Mouse (Mus musculus): ENCODE measurements around the gene Lrp8. TPM values are rescaled to one million over a fixed set of nuclear protein-coding genes. Genes with fewer than 3 reads are reported as not detected.

Gene Lrp8
- polyA plus RNA-seq, 1 experiment from 2014 or later, result 71.4 TPM

GRCm38 (mm10) chr4:107802450-107803331 lies 630 bp downstream of the Lrp8 start:
- H3K4me1 ChIP-seq (ENCODE audit: control insufficient read depth, insufficient read depth, low read length), result peaks cover 35% of the 10 kb centered on the region

GRCm38 (mm10) chr4:107803351-107804106 lies 1.5 kb downstream of the Lrp8 start:
- Histone ChIP-seq H3K4me3 (ENCODE audit: low read depth, low read length) (peak overlapping the region; percentile 82), H3K36me3 (ENCODE audit: control insufficient read depth, insufficient read depth, low read length) (no peaks in the 10 kb centered on the region), H3K4me2 (ENCODE audit: low read depth, low read length) (peak overlapping the region; percentile 94), H3K4me1 (ENCODE audit: control insufficient read depth, insufficient read depth, low read length) (peaks cover 36% of the 10 kb centered on the region), H3K27ac (ENCODE audit: low read depth, low read length) (peak overlapping the region; percentile 96), H3K9me3 (ENCODE audit: control insufficient read depth, low read length) (no peaks in the 10 kb centered on the region), H3K27me3 (ENCODE audit: control insufficient read depth, insufficient read depth, low read length) (no peaks in the 10 kb centered on the region), H3K9ac (replicated peaks; ENCODE audit: low read depth, low read length) (peak overlapping the region; percentile 97)
- peak; percentile 75 for ATAC-seq (ENCODE audit: low read depth)
- 1% methylated on average over 41 of the region's 46 CpGs for WGBS

More at GRCm38 (mm10) chr4:107802450-107803331, 630 bp downstream of the Lrp8 start:
- Histone ChIP-seq H3K36me3 (ENCODE audit: control insufficient read depth, insufficient read depth, low read length) (no peaks in the 10 kb centered on the region), H3K9ac (replicated peaks; ENCODE audit: low read depth, low read length) (peak overlapping the region; percentile 97), H3K27me3 (ENCODE audit: control insufficient read depth, insufficient read depth, low read length) (no peaks in the 10 kb centered on the region), H3K27ac (ENCODE audit: low read depth, low read length) (peak overlapping the region; percentile 96), H3K4me2 (ENCODE audit: low read depth, low read length) (peak overlapping the region; percentile 94), H3K4me3 (ENCODE audit: low read depth, low read length) (peak overlapping the region; percentile 82), H3K9me3 (ENCODE audit: control insufficient read depth, low read length) (no peaks in the 10 kb centered on the region)
- WGBS, result under 1% methylated on average over 64 of the region's 65 CpGs
- ATAC-seq (ENCODE audit: low read depth), result peak; percentile 23

DNA sequence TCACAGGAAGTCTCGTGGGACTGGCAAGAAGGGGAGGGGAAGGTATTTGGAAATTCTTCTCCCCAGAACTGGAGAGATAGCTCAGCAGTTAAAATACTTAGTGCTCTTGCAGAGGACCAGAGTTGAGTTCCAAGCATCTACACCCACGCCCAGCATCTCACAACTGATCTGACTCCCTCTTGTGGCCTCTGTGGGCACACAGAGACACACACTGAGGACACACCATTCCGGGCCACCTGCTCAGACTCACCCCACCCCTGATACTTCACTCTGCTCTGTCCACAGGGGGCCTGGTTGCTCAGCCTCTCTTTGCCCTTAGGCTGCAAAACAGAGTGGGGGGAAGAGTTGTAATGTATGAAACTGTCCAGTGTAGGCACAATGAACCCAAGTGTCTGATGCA lies 3.4 kb downstream of the Lrp8 start:
- Histone ChIP-seq H3K27ac (ENCODE audit: low read depth, low read length) (no peak overlapping the region), H3K36me3 (ENCODE audit: control insufficient read depth, insufficient read depth, low read length) (peaks cover 9% of the 10 kb centered on the region; the same call in 1 of the 2 replicates), H3K4me2 (ENCODE audit: low read depth, low read length) (peak overlapping the region; percentile 94), H3K4me1 (ENCODE audit: control insufficient read depth, insufficient read depth, low read length) (peaks cover 36% of the 10 kb centered on the region), H3K27me3 (ENCODE audit: control insufficient read depth, insufficient read depth, low read length) (no peaks in the 10 kb centered on the region), H3K9me3 (ENCODE audit: control insufficient read depth, low read length) (no peaks in the 10 kb centered on the region), H3K9ac (replicated peaks; ENCODE audit: low read depth, low read length) (no peak overlapping the region), H3K4me3 (ENCODE audit: low read depth, low read length) (no peak overlapping the region)
- ATAC-seq (ENCODE audit: low read depth), result no peak
- WGBS, result 78% methylated on average over 3 of the region's 3 CpGs

DNA sequence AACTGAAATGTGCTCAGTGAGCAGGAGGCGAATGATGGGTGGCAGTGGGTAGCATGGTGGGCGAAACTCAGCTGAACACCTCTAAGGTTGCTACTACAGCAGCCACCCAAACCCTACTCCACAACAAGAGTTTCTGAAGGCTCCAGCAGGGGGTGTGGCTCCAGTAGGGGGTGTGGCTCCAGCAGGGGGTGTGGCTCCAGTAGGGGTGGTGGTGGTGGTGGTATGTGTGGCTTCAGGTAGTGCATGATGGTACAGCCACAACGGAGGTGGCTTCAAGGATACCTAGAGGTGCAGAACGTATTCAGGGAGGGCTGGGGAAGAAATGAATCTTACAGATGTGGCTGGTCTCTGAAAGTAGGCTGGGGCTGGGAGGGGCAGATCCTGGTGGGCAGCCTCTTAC lies 5.7 kb downstream of the Lrp8 start:
- H3K4me3 ChIP-seq (ENCODE audit: low read depth, low read length), result no peak overlapping the region
- H3K9ac ChIP-seq (replicated peaks; ENCODE audit: low read depth, low read length), result no peak overlapping the region
- ATAC-seq (ENCODE audit: low read depth), result no peak
- H3K4me1 ChIP-seq (ENCODE audit: control insufficient read depth, insufficient read depth, low read length), result peaks cover 38% of the 10 kb centered on the region
- peaks cover 10% of the 10 kb centered on the region; the same call in 1 of the 2 replicates for H3K36me3 ChIP-seq (ENCODE audit: control insufficient read depth, insufficient read depth, low read length)
- no peaks in the 10 kb centered on the region for H3K27me3 ChIP-seq (ENCODE audit: control insufficient read depth, insufficient read depth, low read length)
- H3K4me2 ChIP-seq (ENCODE audit: low read depth, low read length), result no peak overlapping the region
- no peak overlapping the region for H3K27ac ChIP-seq (ENCODE audit: low read depth, low read length)
- H3K9me3 ChIP-seq (ENCODE audit: control insufficient read depth, low read length), result no peaks in the 10 kb centered on the region
- WGBS, result 74% methylated on average over 4 of the region's 4 CpGs

- no peak overlapping the region for H3K27ac ChIP-seq (ENCODE audit: low read depth, low read length)
- no peak for ATAC-seq (ENCODE audit: low read depth)
- no peaks in the 10 kb centered on the region for H3K9me3 ChIP-seq (ENCODE audit: control insufficient read depth, low read length)
- H3K4me3 ChIP-seq (ENCODE audit: low read depth, low read length), result no peak overlapping the region
- H3K27me3 ChIP-seq (ENCODE audit: control insufficient read depth, insufficient read depth, low read length), result no peaks in the 10 kb centered on the region
- no peak overlapping the region for H3K9ac ChIP-seq (replicated peaks; ENCODE audit: low read depth, low read length)
- peaks cover 10% of the 10 kb centered on the region; the same call in 1 of the 2 replicates for H3K36me3 ChIP-seq (ENCODE audit: control insufficient read depth, insufficient read depth, low read length)
- H3K4me1 ChIP-seq (ENCODE audit: control insufficient read depth, insufficient read depth, low read length), result peaks cover 38% of the 10 kb centered on the region
- no peak overlapping the region for H3K4me2 ChIP-seq (ENCODE audit: low read depth, low read length)
Measured at GRCm38 (mm10) chr4:107808655-107809054, 6.6 kb downstream of the Lrp8 start.

- no peak for ATAC-seq (ENCODE audit: low read depth)
- Histone ChIP-seq H3K27me3 (ENCODE audit: control insufficient read depth, insufficient read depth, low read length) (no peaks in the 10 kb centered on the region), H3K4me3 (ENCODE audit: low read depth, low read length) (no peak overlapping the region), H3K36me3 (ENCODE audit: control insufficient read depth, insufficient read depth, low read length) (peaks cover 10% of the 10 kb centered on the region; the same call in 1 of the 2 replicates), H3K4me2 (ENCODE audit: low read depth, low read length) (no peak overlapping the region), H3K4me1 (ENCODE audit: control insufficient read depth, insufficient read depth, low read length) (peaks cover 16% of the 10 kb centered on the region), H3K27ac (ENCODE audit: low read depth, low read length) (no peak overlapping the region), H3K9ac (replicated peaks; ENCODE audit: low read depth, low read length) (no peak overlapping the region), H3K9me3 (ENCODE audit: control insufficient read depth, low read length) (no peaks in the 10 kb centered on the region)
- WGBS, result 86% methylated on average over 3 of the region's 3 CpGs
Measured at GRCm38 (mm10) chr4:107811006-107811405, 8.9 kb downstream of the Lrp8 start.

- H3K4me3 ChIP-seq (ENCODE audit: low read depth, low read length), result no peak overlapping the region
- H3K27ac ChIP-seq (ENCODE audit: low read depth, low read length), result no peak overlapping the region
- no peaks in the 10 kb centered on the region for H3K9me3 ChIP-seq (ENCODE audit: control insufficient read depth, low read length)
- no peak for ATAC-seq (ENCODE audit: low read depth)
- H3K9ac ChIP-seq (replicated peaks; ENCODE audit: low read depth, low read length), result no peak overlapping the region
- H3K4me1 ChIP-seq (ENCODE audit: control insufficient read depth, insufficient read depth, low read length), result peaks cover 12% of the 10 kb centered on the region
- no peak overlapping the region for H3K4me2 ChIP-seq (ENCODE audit: low read depth, low read length)
- 31% methylated on average over 10 of the region's 10 CpGs for WGBS
- no peaks in the 10 kb centered on the region for H3K27me3 ChIP-seq (ENCODE audit: control insufficient read depth, insufficient read depth, low read length)
- peaks cover 10% of the 10 kb centered on the region; the same call in 1 of the 2 replicates for H3K36me3 ChIP-seq (ENCODE audit: control insufficient read depth, insufficient read depth, low read length)
Measured at GRCm38 (mm10) chr4:107811716-107812330, 9.8 kb downstream of the Lrp8 start.

DNA sequence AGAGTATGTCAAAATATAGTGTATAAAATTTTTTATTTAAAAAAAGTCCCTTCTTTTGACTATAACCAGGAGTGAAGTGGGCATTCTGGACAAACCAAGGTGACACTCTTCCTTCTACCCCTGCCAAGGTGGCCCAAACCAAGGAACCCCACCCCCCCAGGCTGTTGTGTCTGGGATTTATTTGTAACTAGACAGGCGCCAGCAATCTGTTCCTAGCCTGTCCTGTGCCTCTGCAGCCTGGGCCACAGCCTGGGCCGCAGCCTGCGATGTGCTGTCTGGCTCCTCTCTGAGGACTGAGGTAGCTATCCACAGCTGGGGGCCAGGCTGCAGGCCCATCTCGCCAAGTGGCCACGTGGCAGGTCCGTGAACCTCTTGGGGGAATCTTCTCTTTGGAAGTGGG lies 10.3 kb downstream of the Lrp8 start:
- ATAC-seq (ENCODE audit: low read depth), result no peak
- Histone ChIP-seq H3K9me3 (ENCODE audit: control insufficient read depth, low read length) (no peaks in the 10 kb centered on the region), H3K36me3 (ENCODE audit: control insufficient read depth, insufficient read depth, low read length) (peaks cover 10% of the 10 kb centered on the region; the same call in 1 of the 2 replicates), H3K27me3 (ENCODE audit: control insufficient read depth, insufficient read depth, low read length) (no peaks in the 10 kb centered on the region), H3K4me2 (ENCODE audit: low read depth, low read length) (no peak overlapping the region), H3K4me1 (ENCODE audit: control insufficient read depth, insufficient read depth, low read length) (peaks cover 9% of the 10 kb centered on the region), H3K4me3 (ENCODE audit: low read depth, low read length) (no peak overlapping the region), H3K27ac (ENCODE audit: low read depth, low read length) (no peak overlapping the region), H3K9ac (replicated peaks; ENCODE audit: low read depth, low read length) (no peak overlapping the region)
- WGBS, result 72% methylated on average over 6 of the region's 6 CpGs
